ENCODE assay signal across 8 mouse cellular contexts in the genomic region with DNA sequence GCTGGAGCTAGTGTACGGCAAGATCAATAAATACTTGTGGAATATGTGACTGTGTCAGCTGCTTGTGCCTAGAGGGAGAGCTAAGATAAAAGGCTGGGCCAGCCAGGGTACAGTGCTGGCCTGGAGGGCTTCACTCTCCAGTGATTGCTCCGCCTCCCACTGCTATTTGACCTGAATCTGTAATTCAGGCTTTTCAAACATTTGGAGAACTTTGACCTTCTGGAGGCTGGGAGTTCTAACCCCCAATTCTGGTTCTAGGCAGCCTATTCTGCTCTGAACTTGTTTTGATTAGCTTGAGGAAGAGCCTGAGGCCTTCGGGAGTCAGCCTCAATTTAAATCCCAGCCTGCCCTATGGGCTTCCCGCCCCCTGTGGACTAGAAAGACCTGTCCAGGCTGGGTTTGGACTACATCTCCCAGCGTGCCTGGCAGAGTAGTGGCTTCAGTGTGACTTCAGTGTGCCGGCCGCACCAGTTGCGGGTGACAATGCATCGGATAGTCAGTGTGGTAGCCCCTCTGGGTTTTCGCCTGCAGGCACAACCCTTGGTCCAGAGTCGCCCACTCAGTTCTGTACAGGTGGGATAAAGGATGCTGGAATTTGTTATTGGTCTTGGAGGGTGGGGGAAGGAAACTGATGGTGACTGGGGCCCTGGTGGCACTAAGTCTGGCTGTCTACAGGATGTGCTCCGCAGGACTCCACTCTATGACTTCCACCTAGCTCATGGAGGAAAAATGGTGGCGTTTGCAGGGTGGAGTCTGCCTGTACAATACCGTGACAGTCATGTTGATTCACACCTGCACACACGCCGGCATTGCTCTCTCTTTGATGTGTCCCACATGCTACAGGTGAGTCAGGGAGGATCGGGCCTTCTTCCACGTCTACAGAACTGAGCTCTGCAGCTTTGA. TPM values are rescaled to one million over a fixed set of nuclear protein-coding genes. Genes with fewer than 3 reads are reported as not detected.
A peak's percentile ranks its signal among the peaks of the same experiment; 100 is the strongest.
DNase-seq lines count a peak whose midpoint lies in the region; ATAC-seq and TF ChIP-seq lines count a peak whose summit lies in the region.

A gene (plus strand): TSS at position 401 of the 903 bp plus-strand sequence.

- no peak for TF ChIP-seq EP300 in heart, adult 2 months (IDR thresholded peaks at IDR 0.05; ENCODE audit: insufficient read depth, low read depth, low read length)

- H3K36me3 ChIP-seq in heart, embryonic 15.5 days, result peaks cover 7% of the 10 kb centered on the region; the same call in 1 of the 2 replicates
- no peaks in the 10 kb centered on the region for H3K36me3 ChIP-seq in heart, adult 2 months (ENCODE audit: control insufficient read depth, insufficient read depth, low read length)
- H3K36me3 ChIP-seq in forebrain, postnatal 0 days (ENCODE audit: insufficient read depth), result peaks cover 42% of the 10 kb centered on the region
- peaks cover 4% of the 10 kb centered on the region; the same call in 1 of the 2 replicates for H3K36me3 ChIP-seq in lung, embryonic 16.5 days (ENCODE audit: control insufficient read depth, insufficient read depth, low read length)

- TF ChIP-seq CTCF in heart, adult 2 months (IDR thresholded peaks at IDR 0.05), result no peak
- no peak for TF ChIP-seq CTCF in forebrain, postnatal 0 days (IDR thresholded peaks at IDR 0.05; ENCODE audit: low read depth)

- peak within 1 kb of the TSS; percentile 50 for H3K4me2 ChIP-seq in heart, embryonic 15.5 days
- H3K4me2 ChIP-seq in forebrain, postnatal 0 days (ENCODE audit: low read depth), result peak within 1 kb of the TSS; percentile 28
- peak within 1 kb of the TSS; percentile 47 for H3K4me2 ChIP-seq in lung, embryonic 16.5 days (ENCODE audit: low read depth, low read length)

- H3K27ac ChIP-seq in heart, embryonic 15.5 days, result peak within 1 kb of the TSS; percentile 29
- no peak within 1 kb of the TSS for H3K27ac ChIP-seq in heart, adult 2 months
- peak within 1 kb of the TSS; percentile 29 for H3K27ac ChIP-seq in forebrain, postnatal 0 days (ENCODE audit: low read depth, low read length)
- H3K27ac ChIP-seq in lung, embryonic 16.5 days (ENCODE audit: low read length), result peak within 1 kb of the TSS; percentile 63

- H3K79me2 ChIP-seq in heart, adult 2 months (replicated peaks; ENCODE audit: control insufficient read depth, insufficient read depth, low read length), result no peaks in the 10 kb centered on the region

- no peak for TF ChIP-seq POLR2A in heart, adult 2 months (IDR thresholded peaks at IDR 0.05; ENCODE audit: insufficient read depth, low read depth, low read length)

- ATAC-seq in heart, embryonic 15.5 days (replicated peaks; ENCODE audit: insufficient number of reproducible peaks, insufficient read depth, low FRiP score, low read depth), result 0 out of 2 replicates have a peak, but pooled peaks have one; percentile 38
- ATAC-seq in forebrain, postnatal 0 days, result peak; percentile 59
- ATAC-seq in lung, embryonic 16.5 days (ENCODE audit: low read depth), result peak; percentile 78

- no peaks in the 10 kb centered on the region for H3K27me3 ChIP-seq in heart, embryonic 15.5 days
- no peaks in the 10 kb centered on the region for H3K27me3 ChIP-seq in heart, adult 2 months (ENCODE audit: control insufficient read depth, insufficient read depth, low read length)
- no peaks in the 10 kb centered on the region for H3K27me3 ChIP-seq in forebrain, postnatal 0 days (ENCODE audit: insufficient read depth, low read length)
- H3K27me3 ChIP-seq in lung, embryonic 16.5 days (ENCODE audit: control insufficient read depth, insufficient read depth, low read depth, low read length), result no peaks in the 10 kb centered on the region

- H3K4me3 ChIP-seq in heart, embryonic 15.5 days, result peak within 1 kb of the TSS; percentile 36
- H3K4me3 ChIP-seq in heart, adult 2 months, result no peak within 1 kb of the TSS
- 0 out of 2 replicates have a peak within 1 kb of the TSS, but pooled peaks have one; percentile 3 for H3K4me3 ChIP-seq in forebrain, postnatal 0 days (ENCODE audit: low read depth, low read length)
- H3K4me3 ChIP-seq in lung, embryonic 16.5 days (ENCODE audit: low read length), result peak within 1 kb of the TSS; percentile 44

- intact Hi-C loops in heart, adult 2 months (cut with DNase I), result no loop called here
- intact Hi-C loops in heart, postnatal 10 days (cut with DNase I), result no loop called here

- peak within 1 kb of the TSS; percentile 29; the same call in 1 of the 2 replicates for H3K9ac ChIP-seq in heart, embryonic 15.5 days
- H3K9ac ChIP-seq in heart, adult 2 months (ENCODE audit: low read depth, low read length), result no peak within 1 kb of the TSS
- no peak within 1 kb of the TSS for H3K9ac ChIP-seq in forebrain, postnatal 0 days
- peak within 1 kb of the TSS; percentile 45 for H3K9ac ChIP-seq in lung, embryonic 16.5 days (ENCODE audit: low read length)

- H3K9me3 ChIP-seq in heart, embryonic 15.5 days (replicated peaks), result no peaks in the 10 kb centered on the region
- no peaks in the 10 kb centered on the region for H3K9me3 ChIP-seq in forebrain, postnatal 0 days (ENCODE audit: low read length)
- no peaks in the 10 kb centered on the region for H3K9me3 ChIP-seq in lung, embryonic 16.5 days (ENCODE audit: control insufficient read depth, low read length)

- no peak for DNase-seq in heart, adult 2 months
- DNase-seq in cerebellum, adult 11-12 months, result peak; percentile 54
- DNase-seq in forebrain, postnatal 0 days, result no peak
- peak; percentile 82 to 95 for DNase-seq in kidney, postnatal 36 days
- DNase-seq in urinary bladder, postnatal 36 days (ENCODE audit: low spot score in 2 of 2), result peak; percentile 51 to 56
- no peak for DNase-seq in heart, postnatal 10 days

- WGBS in heart, embryonic 15.5 days, result 34% methylated on average over 18 of the region's 18 CpGs
- WGBS in heart, adult 2 months, result 51% methylated on average over 18 of the region's 18 CpGs
- WGBS in forebrain, postnatal 0 days, result 19% methylated on average over 18 of the region's 18 CpGs
- 20% methylated on average over 18 of the region's 18 CpGs for WGBS in lung, embryonic 16.5 days

- peaks cover 11% of the 10 kb centered on the region for H3K4me1 ChIP-seq in heart, embryonic 15.5 days (replicated peaks)
- no peaks in the 10 kb centered on the region for H3K4me1 ChIP-seq in heart, adult 2 months (ENCODE audit: control insufficient read depth, insufficient read depth, low read length)
- H3K4me1 ChIP-seq in forebrain, postnatal 0 days (ENCODE audit: insufficient read depth), result no peaks in the 10 kb centered on the region
- peaks cover 2% of the 10 kb centered on the region; the same call in 1 of the 2 replicates for H3K4me1 ChIP-seq in lung, embryonic 16.5 days (replicated peaks; ENCODE audit: control insufficient read depth, insufficient read depth, low read length)

RNA-seq across cellular contexts. Expression of the gene that starts here (rescaled TPM):
- 8.2 and 9.1 TPM in 2 replicates for polyA plus RNA-seq in heart, embryonic 15.5 days (2015; fragmentation: Nextera tagmentation; extraction: Ambion mirVana)
- total RNA-seq in heart, adult 2 months (2021), result 1 to 10 TPM; 4.0 to 4.6 TPM
- polyA plus RNA-seq in heart, adult 2 months (2012; rRNA removed), result 4.8 and 9.2 TPM in 2 replicates
- 25.9 and 32.6 TPM in 2 replicates for total RNA-seq in forebrain, postnatal 0 days (2014; rRNA removed)
- 14.6 and 20.1 TPM in 2 replicates for polyA plus RNA-seq in forebrain, postnatal 0 days (2015; fragmentation: Nextera tagmentation; extraction: Ambion mirVana)
- 19.1 and 21.9 TPM in 2 replicates for polyA plus RNA-seq in lung, embryonic 16.5 days (2015; fragmentation: Nextera tagmentation; extraction: Ambion mirVana)
- total RNA-seq in heart, postnatal 10 days (2021), result 1 to 10 TPM; 5.2 to 6.9 TPM

Comparison
In these comparisons a context has a peak if more than half of its experiments do, and no peak if none do; other contexts are left out.
1. H3K9ac ChIP-seq: peak in heart, embryonic 15.5 days (single experiment) and lung, embryonic 16.5 days (single experiment); none in heart, adult 2 months (single experiment) and forebrain, postnatal 0 days (single experiment).
2. DNase-seq: peak in cerebellum, adult 11-12 months (single experiment), kidney, postnatal 36 days (2 of 2) and urinary bladder, postnatal 36 days (2 of 2); none in heart, adult 2 months (0 of 2), forebrain, postnatal 0 days (single experiment) and heart, postnatal 10 days (0 of 2).
3. Peak in every context shown above with its lines, with median percentiles within 50 percentile points of each other: ATAC-seq and H3K4me2 ChIP-seq.